Mouse (Mus musculus): ENCODE measurements around the gene Gm20388. TPM values are rescaled to one million over a fixed set of nuclear protein-coding genes. Genes with fewer than 3 reads are reported as not detected.

The Gm20388 gene
- polyA plus RNA-seq, 1 experiment from 2014 or later: not detected

- no peak overlapping the region for H3K27ac ChIP-seq (ENCODE audit: low read depth, low read length)
- H3K36me3 ChIP-seq (ENCODE audit: control insufficient read depth, insufficient read depth, low read length): no peaks in the 10 kb centered on the region
- 86% methylated on average over 7 of the region's 7 CpGs for WGBS
- H3K4me2 ChIP-seq: no peak overlapping the region
- no peak overlapping the region for H3K9ac ChIP-seq (ENCODE audit: low read length)
- ATAC-seq (ENCODE audit: low FRiP score) (no peak), DNase-seq (ENCODE audit: low spot score, missing footprints) (no peak)
- no peaks in the 10 kb centered on the region for H3K9me3 ChIP-seq (ENCODE audit: control insufficient read depth, low read length)
- no peak overlapping the region for H3K4me3 ChIP-seq (ENCODE audit: low read depth, low read length)
- H3K27me3 ChIP-seq (ENCODE audit: control insufficient read depth, insufficient read depth, low read length): no peaks in the 10 kb centered on the region
- no peaks in the 10 kb centered on the region for H3K4me1 ChIP-seq (ENCODE audit: control insufficient read depth, insufficient read depth, low read length)
Measured at GRCm38 (mm10) chr8:121156990-121157491, 1246.4 kb downstream of the Gm20388 start.

GRCm38 (mm10) chr8:121158812-121159211, 1248.2 kb downstream of the Gm20388 start:
- Histone ChIP-seq H3K9ac (ENCODE audit: low read length) (no peak overlapping the region), H3K36me3 (ENCODE audit: control insufficient read depth, insufficient read depth, low read length) (no peaks in the 10 kb centered on the region), H3K9me3 (ENCODE audit: control insufficient read depth, low read length) (no peaks in the 10 kb centered on the region), H3K27ac (ENCODE audit: low read depth, low read length) (no peak overlapping the region), H3K4me1 (ENCODE audit: control insufficient read depth, insufficient read depth, low read length) (no peaks in the 10 kb centered on the region), H3K4me3 (ENCODE audit: low read depth, low read length) (no peak overlapping the region), H3K27me3 (ENCODE audit: control insufficient read depth, insufficient read depth, low read length) (no peaks in the 10 kb centered on the region), H3K4me2 (no peak overlapping the region)
- WGBS: 84% methylated on average over 13 of the region's 13 CpGs
- DNase-seq (ENCODE audit: low spot score, missing footprints) (no peak), ATAC-seq (ENCODE audit: low FRiP score) (no peak)

GRCm38 (mm10) chr8:121161437-121161836, 1250.8 kb downstream of the Gm20388 start:
- 87% methylated on average over 5 of the region's 5 CpGs for WGBS
- Histone ChIP-seq H3K27me3 (ENCODE audit: control insufficient read depth, insufficient read depth, low read length) (no peaks in the 10 kb centered on the region), H3K4me1 (ENCODE audit: control insufficient read depth, insufficient read depth, low read length) (no peaks in the 10 kb centered on the region)

GRCm38 (mm10) chr8:121162413-121162812, 1251.8 kb downstream of the Gm20388 start:
- no peak for DNase-seq (ENCODE audit: low spot score, missing footprints)
- Histone ChIP-seq H3K27me3 (ENCODE audit: control insufficient read depth, insufficient read depth, low read length) (no peaks in the 10 kb centered on the region), H3K4me1 (ENCODE audit: control insufficient read depth, insufficient read depth, low read length) (no peaks in the 10 kb centered on the region), H3K9me3 (ENCODE audit: control insufficient read depth, low read length) (no peaks in the 10 kb centered on the region), H3K9ac (ENCODE audit: low read length) (no peak overlapping the region), H3K4me3 (ENCODE audit: low read depth, low read length) (no peak overlapping the region), H3K36me3 (ENCODE audit: control insufficient read depth, insufficient read depth, low read length) (no peaks in the 10 kb centered on the region), H3K4me2 (no peak overlapping the region), H3K27ac (ENCODE audit: low read depth, low read length) (no peak overlapping the region)
- no peak for ATAC-seq (ENCODE audit: low FRiP score)
- WGBS: 69% methylated on average over 4 of the region's 4 CpGs

More at GRCm38 (mm10) chr8:121161437-121161836, 1250.8 kb downstream of the Gm20388 start:
- no peak overlapping the region for H3K4me3 ChIP-seq (ENCODE audit: low read depth, low read length)
- DNase-seq (ENCODE audit: low spot score, missing footprints) (no peak), ATAC-seq (ENCODE audit: low FRiP score) (no peak)
- no peak overlapping the region for H3K4me2 ChIP-seq
- no peaks in the 10 kb centered on the region for H3K9me3 ChIP-seq (ENCODE audit: control insufficient read depth, low read length)
- H3K9ac ChIP-seq (ENCODE audit: low read length): no peak overlapping the region
- H3K27ac ChIP-seq (ENCODE audit: low read depth, low read length): no peak overlapping the region
- no peaks in the 10 kb centered on the region for H3K36me3 ChIP-seq (ENCODE audit: control insufficient read depth, insufficient read depth, low read length)

- Histone ChIP-seq H3K4me2 (no peak overlapping the region), H3K27ac (ENCODE audit: low read depth, low read length) (no peak overlapping the region), H3K4me1 (ENCODE audit: control insufficient read depth, insufficient read depth, low read length) (no peaks in the 10 kb centered on the region), H3K36me3 (ENCODE audit: control insufficient read depth, insufficient read depth, low read length) (no peaks in the 10 kb centered on the region), H3K9ac (ENCODE audit: low read length) (no peak overlapping the region), H3K4me3 (ENCODE audit: low read depth, low read length) (no peak overlapping the region), H3K27me3 (ENCODE audit: control insufficient read depth, insufficient read depth, low read length) (no peaks in the 10 kb centered on the region), H3K9me3 (ENCODE audit: control insufficient read depth, low read length) (no peaks in the 10 kb centered on the region)
- 78% methylated on average over 11 of the region's 11 CpGs for WGBS
- no peak for ATAC-seq (ENCODE audit: low FRiP score)
- DNase-seq (ENCODE audit: low spot score, missing footprints): no peak
Measured at GRCm38 (mm10) chr8:121162906-121163695, 1252.5 kb downstream of the Gm20388 start.

GRCm38 (mm10) chr8:121164017-121164469, 1253.4 kb downstream of the Gm20388 start:
- WGBS: 70% methylated on average over 8 of the region's 8 CpGs
- H3K36me3 ChIP-seq (ENCODE audit: control insufficient read depth, insufficient read depth, low read length): no peaks in the 10 kb centered on the region
- no peaks in the 10 kb centered on the region for H3K27me3 ChIP-seq (ENCODE audit: control insufficient read depth, insufficient read depth, low read length)
- no peak overlapping the region for H3K27ac ChIP-seq (ENCODE audit: low read depth, low read length)
- H3K9me3 ChIP-seq (ENCODE audit: control insufficient read depth, low read length): no peaks in the 10 kb centered on the region
- no peak for ATAC-seq (ENCODE audit: low FRiP score)
- no peak overlapping the region for H3K4me2 ChIP-seq
- no peak overlapping the region for H3K9ac ChIP-seq (ENCODE audit: low read length)
- no peaks in the 10 kb centered on the region for H3K4me1 ChIP-seq (ENCODE audit: control insufficient read depth, insufficient read depth, low read length)
- DNase-seq (ENCODE audit: low spot score, missing footprints): no peak
- no peak overlapping the region for H3K4me3 ChIP-seq (ENCODE audit: low read depth, low read length)

- no peak for DNase-seq (ENCODE audit: low spot score, missing footprints)
- WGBS: 64% methylated on average over 5 of the region's 5 CpGs
Measured at GRCm38 (mm10) chr8:121168033-121168432, 1257.4 kb downstream of the Gm20388 start.

GRCm38 (mm10) chr8:121170116-121170515, 1259.5 kb downstream of the Gm20388 start:
- H3K4me3 ChIP-seq (ENCODE audit: low read depth, low read length): no peak overlapping the region
- H3K4me1 ChIP-seq (ENCODE audit: control insufficient read depth, insufficient read depth, low read length): peaks cover 3% of the 10 kb centered on the region; the same call in 1 of the 2 replicates
- no peaks in the 10 kb centered on the region for H3K27me3 ChIP-seq (ENCODE audit: control insufficient read depth, insufficient read depth, low read length)
- H3K9ac ChIP-seq (ENCODE audit: low read length): no peak overlapping the region
- no peak overlapping the region for H3K4me2 ChIP-seq
- no peak overlapping the region for H3K27ac ChIP-seq (ENCODE audit: low read depth, low read length)
- peak; percentile 85 for DNase-seq (ENCODE audit: low spot score, missing footprints)
- no peak for ATAC-seq (ENCODE audit: low FRiP score)
- WGBS: 68% methylated on average over 7 of the region's 7 CpGs
- no peaks in the 10 kb centered on the region for H3K9me3 ChIP-seq (ENCODE audit: control insufficient read depth, low read length)
- H3K36me3 ChIP-seq (ENCODE audit: control insufficient read depth, insufficient read depth, low read length): no peaks in the 10 kb centered on the region

More at GRCm38 (mm10) chr8:121168033-121168432, 1257.4 kb downstream of the Gm20388 start:
- no peaks in the 10 kb centered on the region for H3K9me3 ChIP-seq (ENCODE audit: control insufficient read depth, low read length)
- no peak overlapping the region for H3K27ac ChIP-seq (ENCODE audit: low read depth, low read length)
- H3K4me3 ChIP-seq (ENCODE audit: low read depth, low read length): no peak overlapping the region
- ATAC-seq (ENCODE audit: low FRiP score): no peak
- H3K9ac ChIP-seq (ENCODE audit: low read length): no peak overlapping the region
- H3K27me3 ChIP-seq (ENCODE audit: control insufficient read depth, insufficient read depth, low read length): no peaks in the 10 kb centered on the region
- H3K4me1 ChIP-seq (ENCODE audit: control insufficient read depth, insufficient read depth, low read length): peaks cover 3% of the 10 kb centered on the region; the same call in 1 of the 2 replicates
- no peaks in the 10 kb centered on the region for H3K36me3 ChIP-seq (ENCODE audit: control insufficient read depth, insufficient read depth, low read length)
- no peak overlapping the region for H3K4me2 ChIP-seq

Measured in midbrain, embryonic 11.5 days (tissue).